Mouse (Mus musculus): ENCODE data around the gene Gm37240. TPM values are rescaled to one million over a fixed set of nuclear protein-coding genes. Genes with fewer than 3 reads are reported as not detected.

Gm37240 gene
- polyA plus RNA-seq, 1 experiment from 2014 or later: 10.8 TPM

DNA sequence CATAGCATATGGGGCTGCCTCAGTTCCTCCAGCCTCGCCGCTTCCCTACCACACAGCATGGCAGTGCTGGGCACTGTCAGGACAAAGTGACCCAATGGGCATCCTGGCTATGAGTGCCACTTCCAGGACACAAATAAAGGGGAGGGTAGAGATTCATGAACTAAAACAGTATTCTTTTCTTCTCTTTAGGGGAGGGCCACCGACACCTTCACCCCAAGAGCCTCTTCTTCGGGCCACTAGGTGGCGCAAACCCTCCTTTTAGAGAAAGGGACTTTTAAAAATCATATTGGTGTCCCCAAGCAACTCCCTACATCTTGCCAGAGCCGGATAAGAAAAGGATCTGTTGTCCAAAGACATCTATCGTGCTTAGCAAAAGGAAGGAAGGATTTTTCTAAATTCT is 179.9 kb downstream of the Gm37240 start:
- POLR2A ChIA-PET: no interaction called here
- in situ Hi-C loops (cut with MboI; ENCODE audit: low pct_unique_long_range_greater_than_20kb): loop anchor here (5.0 to 10.0 kb wide), 2 partner anchors 210 to 407 kb away; no protein-coding TSS in a partner anchor
- peak; percentile 58 for ATAC-seq
- DNase-seq (ENCODE audit: low read depth, low spot score): peak; percentile 31
- no peaks in the 10 kb centered on the region for H3K27me3 ChIP-seq
- CTCF ChIA-PET: interaction anchor here (0.7 to 9.3 kb wide), 9 partner anchors 9 to 217 kb away, joined by 3 to 77 read pairs (median 4); no protein-coding TSS in a partner anchor
- TF ChIP-seq CTCF (IDR thresholded peaks at IDR 0.05): peak; percentile 96

DNA sequence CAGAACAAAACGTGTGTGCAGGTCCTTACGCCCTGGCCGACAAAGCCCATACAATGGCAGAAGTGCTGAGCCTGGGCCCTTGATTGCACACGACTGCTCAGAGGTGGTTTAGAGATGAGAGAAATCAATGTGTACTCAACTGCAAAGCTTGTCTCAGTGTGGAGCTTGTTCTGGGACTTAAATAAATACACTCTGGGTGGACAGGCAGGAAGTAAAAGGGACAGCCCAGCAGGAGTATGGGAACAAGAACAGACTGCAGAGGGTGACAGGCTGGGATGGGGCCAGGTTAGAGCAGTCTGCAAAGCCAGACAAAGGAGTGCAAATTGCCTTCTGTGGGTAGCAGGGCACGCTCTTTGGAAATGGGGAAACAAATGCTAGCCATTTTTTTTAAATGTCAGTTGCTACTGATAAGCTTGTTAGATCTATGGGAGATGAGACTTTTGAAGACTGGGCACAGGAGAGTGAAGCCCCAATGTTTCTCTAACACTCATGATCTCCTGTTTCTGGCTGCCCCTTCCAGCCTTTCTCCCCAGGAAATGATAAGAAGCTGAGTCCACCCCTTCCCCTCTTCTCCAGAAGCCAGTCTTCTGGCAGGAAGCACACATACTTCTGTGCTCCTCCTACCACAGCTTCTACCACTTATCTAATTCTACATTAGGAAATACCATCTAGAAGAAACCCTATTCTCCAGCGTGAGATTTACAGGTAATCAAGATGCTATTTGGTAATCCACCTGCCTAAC is 184.0 kb downstream of the Gm37240 start:
- H3K27me3 ChIP-seq: no peaks in the 10 kb centered on the region
- DNase-seq (ENCODE audit: low read depth, low spot score) (no peak), ATAC-seq (no peak)
- ChIA-PET POLR2A (interaction anchor here (1.0 to 1.3 kb wide), 2 partner anchors 10 to 182 kb away, joined by 3 read pairs; no protein-coding TSS in a partner anchor), CTCF (interaction anchor here (0.5 to 9.3 kb wide), 5 partner anchors 10 to 221 kb away, joined by 3 to 77 read pairs (median 4); no protein-coding TSS in a partner anchor)
- no peak for TF ChIP-seq CTCF (IDR thresholded peaks at IDR 0.05)
- in situ Hi-C loops (cut with MboI; ENCODE audit: low pct_unique_long_range_greater_than_20kb): loop anchor here (10.0 kb wide), 1 partner anchor 411 kb away; no protein-coding TSS in a partner anchor

DNA sequence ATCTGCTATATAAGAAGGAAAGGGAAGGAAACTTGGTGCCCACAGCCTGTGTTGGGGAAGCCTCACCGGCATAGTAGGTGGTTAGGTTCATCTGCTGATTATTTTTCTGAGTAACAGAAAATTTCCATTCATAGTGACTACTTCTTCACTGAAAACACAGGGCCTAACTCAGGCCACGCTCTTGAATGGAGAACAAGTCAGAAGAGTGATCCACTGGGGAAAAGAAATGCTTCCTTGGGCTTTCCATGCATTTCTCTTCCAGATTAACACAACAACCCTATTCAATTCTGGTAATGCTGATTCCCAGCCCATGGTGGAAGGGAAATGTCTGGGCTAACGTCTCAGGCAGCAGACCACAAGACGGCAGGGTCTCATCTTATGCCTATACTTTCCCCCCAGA is 188.8 kb downstream of the Gm37240 start:
- in situ Hi-C loops (cut with MboI; ENCODE audit: low pct_unique_long_range_greater_than_20kb): no loop called here
- POLR2A ChIA-PET: no interaction called here
- no peaks in the 10 kb centered on the region for H3K27me3 ChIP-seq
- CTCF ChIA-PET: no interaction called here
- TF ChIP-seq CTCF (IDR thresholded peaks at IDR 0.05): no peak
- DNase-seq (ENCODE audit: low read depth, low spot score) (no peak), ATAC-seq (no peak)

DNA sequence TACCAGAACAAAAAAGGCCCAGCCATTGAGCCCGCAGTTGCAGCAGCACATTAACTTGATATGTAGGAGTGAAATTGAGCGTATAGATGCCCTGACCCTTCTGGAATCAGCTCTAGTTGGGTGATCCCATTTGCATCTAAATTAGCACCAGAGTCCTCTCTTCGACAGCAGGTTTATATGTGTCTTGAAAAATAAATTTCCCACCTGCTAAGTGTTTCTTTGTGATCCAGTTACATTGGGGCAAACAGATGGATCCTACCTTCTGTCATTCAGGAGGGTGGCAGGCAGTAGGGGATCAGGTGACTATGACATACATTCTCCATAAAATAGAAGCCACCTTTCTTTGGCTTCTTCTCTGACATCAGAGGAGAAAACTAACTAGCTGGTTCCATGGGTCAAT is 192.3 kb downstream of the Gm37240 start:
- no peaks in the 10 kb centered on the region for H3K27me3 ChIP-seq
- no peak for TF ChIP-seq CTCF (IDR thresholded peaks at IDR 0.05)
- CTCF ChIA-PET: interaction anchor here (0.7 to 3.1 kb wide), 2 partner anchors 12 to 223 kb away, joined by 3 to 19 read pairs; no protein-coding TSS in a partner anchor
- in situ Hi-C loops (cut with MboI; ENCODE audit: low pct_unique_long_range_greater_than_20kb): no loop called here
- POLR2A ChIA-PET: no interaction called here
- DNase-seq (ENCODE audit: low read depth, low spot score): no peak
- ATAC-seq: no peak

DNA sequence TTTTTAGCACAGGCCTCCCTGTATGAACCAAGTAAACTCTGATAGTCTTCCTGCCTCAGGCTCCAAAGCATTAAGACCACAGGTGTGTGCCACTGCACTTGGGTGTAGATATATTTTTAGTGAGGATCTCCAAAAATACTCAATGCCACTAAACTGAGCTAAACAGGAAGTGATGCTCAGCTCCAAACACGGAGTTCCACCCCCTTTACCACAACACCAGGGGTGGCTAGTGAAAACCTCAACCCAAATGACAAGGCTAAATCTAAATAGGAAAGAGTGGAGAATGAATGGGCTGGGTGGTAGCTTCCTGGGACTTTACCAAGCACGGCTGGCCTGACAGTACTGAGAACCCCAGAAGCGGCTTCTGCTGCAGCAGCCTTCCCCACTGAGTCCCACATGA is 194.3 kb downstream of the Gm37240 start:
- POLR2A ChIA-PET: interaction anchor here (1.2 kb wide), 2 partner anchors 10 to 29 kb away, joined by 3 read pairs; no protein-coding TSS in a partner anchor

DNA sequence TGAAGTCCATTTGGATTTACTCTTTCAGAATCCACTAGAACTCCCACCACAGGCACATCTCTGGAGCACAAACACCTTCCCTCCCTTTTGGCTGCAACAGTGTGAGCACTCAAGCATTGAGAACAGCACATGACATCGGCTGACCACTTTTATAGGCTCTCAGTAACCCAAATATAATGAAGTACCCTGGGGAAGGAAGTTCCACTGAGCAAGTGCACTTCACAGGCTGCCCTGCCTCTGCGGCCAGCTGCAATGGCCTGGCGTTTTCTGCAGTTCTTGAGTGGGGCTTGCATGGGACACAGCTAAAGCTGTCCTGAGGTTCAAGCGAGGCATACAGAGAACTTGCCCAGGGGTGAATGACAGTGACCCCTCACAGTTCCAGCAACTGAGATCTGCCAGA is 196.2 kb downstream of the Gm37240 start:
- TF ChIP-seq CTCF (IDR thresholded peaks at IDR 0.05): no peak
- POLR2A ChIA-PET: no interaction called here
- in situ Hi-C loops (cut with MboI; ENCODE audit: low pct_unique_long_range_greater_than_20kb): no loop called here
- DNase-seq (ENCODE audit: low read depth, low spot score) (no peak), ATAC-seq (no peak)
- CTCF ChIA-PET: interaction anchor here (1.5 kb wide), 1 partner anchor 12 kb away, joined by 4 read pairs; no protein-coding TSS in a partner anchor
- no peaks in the 10 kb centered on the region for H3K27me3 ChIP-seq

More for the DNA sequence above, 194.3 kb downstream of the Gm37240 start:
- TF ChIP-seq CTCF (IDR thresholded peaks at IDR 0.05): no peak
- H3K27me3 ChIP-seq: no peaks in the 10 kb centered on the region
- DNase-seq (ENCODE audit: low read depth, low spot score): no peak
- CTCF ChIA-PET: interaction anchor here (0.9 to 3.1 kb wide), 6 partner anchors 10 to 437 kb away, joined by 3 to 19 read pairs (median 4); no protein-coding TSS in a partner anchor
- no peak for ATAC-seq
- in situ Hi-C loops (cut with MboI; ENCODE audit: low pct_unique_long_range_greater_than_20kb): no loop called here

DNA sequence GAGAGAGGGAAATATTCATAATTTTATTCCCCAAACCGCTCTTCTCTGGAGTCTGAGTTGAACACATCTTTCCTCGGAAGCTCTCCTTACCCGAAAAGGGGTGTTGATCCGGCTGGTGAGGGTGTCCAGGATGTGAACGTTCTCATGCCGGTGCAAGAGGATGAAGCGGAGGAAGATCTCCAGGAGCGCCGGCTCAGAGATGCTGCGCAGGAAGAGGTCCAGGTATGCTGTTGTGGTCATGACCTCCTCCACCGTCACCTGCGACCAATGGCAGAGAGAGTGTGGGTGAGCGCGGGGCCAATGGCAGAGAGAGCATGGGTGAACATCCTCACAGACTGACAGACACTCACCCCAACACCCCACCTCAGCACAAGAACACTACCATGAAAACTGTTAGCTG is 199.0 kb downstream of the Gm37240 start:
- CTCF ChIA-PET: interaction anchor here (0.7 to 1.4 kb wide), 2 partner anchors 32 to 229 kb away, joined by 3 read pairs; no protein-coding TSS in a partner anchor
- no peak for TF ChIP-seq CTCF (IDR thresholded peaks at IDR 0.05)
- no peak for ATAC-seq
- POLR2A ChIA-PET: no interaction called here
- in situ Hi-C loops (cut with MboI; ENCODE audit: low pct_unique_long_range_greater_than_20kb): no loop called here
- H3K27me3 ChIP-seq: no peaks in the 10 kb centered on the region
- DNase-seq (ENCODE audit: low read depth, low spot score): no peak

DNA sequence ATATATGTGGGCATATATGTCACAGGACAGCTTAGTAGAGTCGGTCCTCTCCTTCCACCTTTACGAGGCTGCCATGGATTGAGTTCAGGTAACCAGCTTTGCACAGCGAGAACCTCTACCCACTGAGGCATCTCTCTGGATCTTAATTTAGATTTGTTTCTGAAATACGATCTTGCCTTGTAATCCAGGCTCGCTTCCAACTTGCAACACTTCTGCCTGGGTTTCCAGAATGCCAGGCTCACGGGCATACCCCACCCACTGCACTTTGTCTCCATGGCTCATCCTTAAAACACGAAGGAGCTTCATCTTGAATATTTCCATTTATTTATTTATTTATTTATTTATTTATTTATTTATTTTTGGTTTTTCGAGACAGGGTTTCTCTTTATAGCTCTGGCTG is 202.0 kb downstream of the Gm37240 start:
- no peak for TF ChIP-seq CTCF (IDR thresholded peaks at IDR 0.05)
- POLR2A ChIA-PET: no interaction called here
- in situ Hi-C loops (cut with MboI; ENCODE audit: low pct_unique_long_range_greater_than_20kb): no loop called here
- DNase-seq (ENCODE audit: low read depth, low spot score) (no peak), ATAC-seq (no peak)
- no peaks in the 10 kb centered on the region for H3K27me3 ChIP-seq
- CTCF ChIA-PET: interaction anchor here (0.9 kb wide), 2 partner anchors 9 to 20 kb away, joined by 3 read pairs; no protein-coding TSS in a partner anchor

DNA sequence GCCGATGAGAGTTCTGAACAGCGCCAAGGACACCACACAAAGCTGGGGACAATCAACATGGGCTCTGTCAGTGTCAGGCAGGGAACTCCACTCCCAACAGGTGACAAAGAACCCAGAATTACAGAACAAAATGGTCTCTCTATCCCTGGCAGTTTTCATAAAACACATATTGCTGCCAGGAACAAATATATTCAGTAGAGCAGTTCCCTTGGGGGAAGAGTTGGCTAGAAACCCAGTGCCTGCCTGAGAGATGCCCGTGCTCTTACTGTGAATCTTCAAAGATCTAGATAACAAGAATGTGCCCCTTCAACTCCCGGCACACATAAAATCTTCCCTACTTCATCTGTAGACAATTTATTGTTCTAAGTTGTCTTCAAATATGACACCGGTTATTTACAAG is 203.7 kb downstream of the Gm37240 start:
- in situ Hi-C loops (cut with MboI; ENCODE audit: low pct_unique_long_range_greater_than_20kb): no loop called here
- DNase-seq (ENCODE audit: low read depth, low spot score) (no peak), ATAC-seq (no peak)
- CTCF ChIA-PET: interaction anchor here (0.9 to 3.0 kb wide), 4 partner anchors 9 to 22 kb away, joined by 3 to 9 read pairs (median 4); no protein-coding TSS in a partner anchor
- no peaks in the 10 kb centered on the region for H3K27me3 ChIP-seq
- POLR2A ChIA-PET: no interaction called here
- no peak for TF ChIP-seq CTCF (IDR thresholded peaks at IDR 0.05)

DNA sequence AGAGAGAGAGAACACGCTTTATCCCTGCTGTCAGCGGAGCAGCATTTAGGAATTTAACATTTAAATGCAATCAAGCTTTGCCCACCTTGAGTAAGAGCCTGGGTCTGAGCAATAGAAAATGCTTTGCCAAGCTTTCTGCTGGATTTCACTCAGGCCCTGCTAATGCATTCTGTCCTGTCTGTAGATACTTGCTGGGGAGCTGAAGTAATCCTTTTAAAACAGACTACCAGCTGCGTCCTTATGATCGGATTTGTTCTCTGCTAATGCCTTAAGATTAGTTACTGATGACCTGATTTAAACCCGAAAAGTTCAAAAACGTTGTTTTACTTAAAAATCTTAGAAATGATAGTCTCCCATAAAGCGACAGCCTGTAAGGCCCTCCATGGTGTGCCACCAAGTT is 206.2 kb downstream of the Gm37240 start:
- no peaks in the 10 kb centered on the region for H3K27me3 ChIP-seq
- in situ Hi-C loops (cut with MboI; ENCODE audit: low pct_unique_long_range_greater_than_20kb): no loop called here
- no peak for DNase-seq (ENCODE audit: low read depth, low spot score)
- ChIA-PET CTCF (interaction anchor here (2.0 to 3.0 kb wide), 2 partner anchors 20 to 101 kb away, joined by 4 to 9 read pairs; no protein-coding TSS in a partner anchor), POLR2A (interaction anchor here (1.0 kb wide), 1 partner anchor 68 kb away, joined by 3 read pairs; no protein-coding TSS in a partner anchor)
- TF ChIP-seq CTCF (IDR thresholded peaks at IDR 0.05): no peak
- ATAC-seq: no peak

DNA sequence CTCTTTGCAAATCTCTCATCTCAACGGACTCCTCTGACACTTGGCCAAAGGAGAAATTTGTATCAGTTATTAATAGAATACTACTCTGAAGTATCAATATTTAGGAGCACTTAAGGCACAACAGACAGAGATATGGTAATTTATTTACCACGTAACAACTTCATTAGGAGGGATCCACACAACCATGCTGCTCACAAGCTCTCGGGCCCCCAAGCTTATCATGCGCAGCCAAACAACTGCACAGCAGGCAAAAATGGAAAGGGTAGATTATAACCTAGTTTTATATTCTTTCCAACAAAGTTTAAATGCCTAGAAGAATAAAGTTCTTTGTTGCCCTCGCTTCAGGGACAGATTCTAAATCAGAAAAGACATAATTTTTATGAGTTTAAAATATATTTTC is 207.4 kb downstream of the Gm37240 start:
- ChIA-PET POLR2A (no interaction called here), CTCF (interaction anchor here (2.1 kb wide), 1 partner anchor 33 kb away, joined by 4 read pairs; no protein-coding TSS in a partner anchor)
- in situ Hi-C loops (cut with MboI; ENCODE audit: low pct_unique_long_range_greater_than_20kb): no loop called here
- ATAC-seq (no peak), DNase-seq (ENCODE audit: low read depth, low spot score) (no peak)
- no peak for TF ChIP-seq CTCF (IDR thresholded peaks at IDR 0.05)
- no peaks in the 10 kb centered on the region for H3K27me3 ChIP-seq

Measured in Patski (cell line).